Mouse (Mus musculus) cortical plate, adult 2 months (tissue): ENCODE measurements at regions not wholly inside any gene's neighbourhood (a gene's known extent, or its start where the extent isn't known, plus 50 kb on each side); places are given as distances from the start of the nearest gene placed in this dataset.

ENCODE experiments used
- H3K27ac ChIP-seq: fragments of 200-500 bp; 2 replicates; pipeline ENCODE4 v1.5.1; 2012; ENCODE audit warnings: low read length, control low read depth, inconsistent platforms; ENCODE audit not compliant: insufficient read depth
- H3K4me1 ChIP-seq: fragments of 200-500 bp; 2 replicates; pipeline ENCODE4 v1.6.1; 2011; ENCODE audit warnings: low read length; ENCODE audit not compliant: control insufficient read depth, insufficient read depth
- H3K4me3 ChIP-seq: fragments of 200-500 bp; 2 replicates; pipeline ENCODE4 v1.5.1; 2011; ENCODE audit warnings: mild to moderate bottlenecking, low read length, control low read depth; ENCODE audit not compliant: insufficient read depth
- CTCF ChIP-seq: fragments of 200-500 bp; IDR thresholded peaks from 2 replicates; pipeline ENCODE4 v1.5.1; 2011; ENCODE audit warnings: mild to moderate bottlenecking, control low read depth, low read length; ENCODE audit not compliant: insufficient read depth; ENCODE audit errors: extremely low read depth
- POLR2A ChIP-seq: fragments of 200-500 bp; IDR thresholded peaks from 2 replicates; pipeline ENCODE4 v1.6.1; 2011; ENCODE audit warnings: mild to moderate bottlenecking, low read length, control low read depth; ENCODE audit not compliant: insufficient read depth; ENCODE audit errors: extremely low read depth

DNA sequence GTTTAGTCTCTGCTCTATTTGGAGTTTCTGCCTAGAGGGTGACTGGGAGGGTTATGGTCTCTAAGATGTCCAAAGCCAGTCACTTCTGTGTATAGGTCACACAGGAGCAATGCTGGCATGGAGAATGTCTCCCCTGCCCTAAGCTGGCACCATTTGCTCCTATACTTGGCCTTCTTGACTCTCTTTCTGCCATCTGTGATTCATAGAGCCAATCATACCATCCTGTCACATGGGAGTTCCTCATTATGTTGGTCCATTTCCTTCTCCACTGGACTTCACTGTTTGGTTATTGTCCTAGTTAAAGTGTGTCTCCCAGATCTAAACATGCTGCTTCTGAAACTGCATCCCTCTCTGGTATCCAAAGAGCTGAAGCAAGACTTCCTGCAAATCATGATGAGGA, 407.3 kb downstream of the Tns1 start:
- H3K4me1 ChIP-seq = no peaks in the 10 kb centered on the region
- H3K27ac ChIP-seq = no peak overlapping the region
- no peak overlapping the region for H3K4me3 ChIP-seq
- TF ChIP-seq CTCF (no peak), POLR2A (no peak)

DNA sequence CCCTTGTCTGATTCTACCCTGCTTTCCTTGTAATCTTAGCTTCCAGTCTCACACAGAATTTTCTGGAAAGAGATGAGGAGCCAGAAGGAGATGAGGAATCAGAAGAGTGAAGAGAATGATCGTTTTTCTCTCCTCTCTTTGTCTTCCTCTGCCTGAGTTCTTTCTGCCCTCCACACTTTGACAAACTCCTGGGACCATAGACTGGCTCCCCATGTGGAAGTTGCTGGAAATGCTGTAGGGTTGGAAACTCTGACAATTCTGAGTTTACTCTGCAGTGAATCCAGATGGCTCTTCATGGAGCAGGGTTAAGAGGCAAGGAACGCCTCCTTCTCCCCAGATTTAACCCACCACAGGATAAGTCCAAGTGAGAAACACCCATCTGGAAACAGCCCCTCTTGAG, 408.7 kb downstream of the Tns1 start:
- Histone ChIP-seq H3K27ac (no peak overlapping the region), H3K4me3 (no peak overlapping the region), H3K4me1 (no peaks in the 10 kb centered on the region)
- TF ChIP-seq POLR2A (no peak), CTCF (no peak)

DNA sequence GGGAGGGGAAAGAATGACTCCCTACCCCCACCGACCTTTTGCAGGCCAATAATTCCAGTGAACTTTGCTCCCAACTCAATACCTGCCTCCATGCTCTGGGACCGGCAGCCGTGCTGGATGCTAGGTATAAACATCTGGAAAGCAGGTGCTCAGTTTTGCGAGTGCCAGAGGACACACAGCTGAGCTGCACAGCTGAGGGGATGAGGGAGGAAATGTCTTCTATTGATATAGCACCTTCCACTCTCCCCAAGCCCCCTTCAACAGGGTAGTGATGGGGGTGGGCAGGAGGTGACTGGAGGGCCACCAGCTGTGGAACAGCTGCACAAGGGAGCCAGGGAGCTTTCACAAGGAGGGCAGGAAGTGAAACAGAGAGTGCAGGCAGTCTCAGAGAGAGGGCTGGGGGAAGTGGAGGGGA, 421.8 kb downstream of the Tns1 start:
- H3K27ac ChIP-seq = no peak overlapping the region
- TF ChIP-seq CTCF (no peak), POLR2A (no peak)

GRCm38 (mm10) chr1:73693537-73693936, 430.7 kb downstream of the Tns1 start:
- no peak overlapping the region for H3K27ac ChIP-seq
- no peak for TF ChIP-seq CTCF
- TF ChIP-seq POLR2A = no peak
- H3K4me1 ChIP-seq = no peaks in the 10 kb centered on the region
- no peak overlapping the region for H3K4me3 ChIP-seq

More for the DNA sequence above, 421.8 kb downstream of the Tns1 start:
- no peaks in the 10 kb centered on the region for H3K4me1 ChIP-seq
- no peak overlapping the region for H3K4me3 ChIP-seq

GRCm38 (mm10) chr1:73685734-73686133, 438.5 kb downstream of the Tns1 start:
- TF ChIP-seq POLR2A = no peak
- TF ChIP-seq CTCF = no peak
- Histone ChIP-seq H3K4me3 (no peak overlapping the region), H3K27ac (no peak overlapping the region), H3K4me1 (no peaks in the 10 kb centered on the region)

- H3K4me3 ChIP-seq = no peak overlapping the region
- H3K27ac ChIP-seq = no peak overlapping the region
- no peak for TF ChIP-seq POLR2A
- TF ChIP-seq CTCF = no peak
- no peaks in the 10 kb centered on the region for H3K4me1 ChIP-seq
These were observed 439.2 kb downstream of the Tns1 start for GRCm38 (mm10) chr1:73685066-73685465.

DNA sequence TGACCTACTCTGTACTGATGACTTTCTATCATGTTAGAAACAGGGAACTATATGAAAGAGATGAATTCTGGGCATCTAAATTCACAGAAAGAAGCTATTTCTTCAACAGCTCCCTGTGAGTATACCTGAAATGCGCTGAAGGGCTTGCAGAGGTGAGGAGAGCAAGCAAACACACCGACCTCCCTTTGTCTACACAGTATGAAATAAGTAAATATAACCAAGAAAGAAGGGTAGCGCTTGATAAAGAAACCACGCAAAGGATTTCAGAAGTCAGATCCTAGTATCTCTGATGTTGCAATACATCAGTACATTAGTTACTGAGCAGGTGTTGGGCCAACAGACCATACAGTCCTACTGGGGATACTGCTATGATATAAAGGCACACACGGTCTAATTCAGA, 440.1 kb downstream of the Tns1 start:
- no peak overlapping the region for H3K27ac ChIP-seq

GRCm38 (mm10) chr1:73683132-73683888, 440.9 kb downstream of the Tns1 start:
- TF ChIP-seq CTCF (no peak), POLR2A (no peak)
- H3K4me1 ChIP-seq = no peaks in the 10 kb centered on the region
- no peak overlapping the region for H3K4me3 ChIP-seq
- H3K27ac ChIP-seq = no peak overlapping the region

More for the DNA sequence above, 440.1 kb downstream of the Tns1 start:
- Histone ChIP-seq H3K4me1 (no peaks in the 10 kb centered on the region), H3K4me3 (no peak overlapping the region)
- TF ChIP-seq CTCF = no peak
- TF ChIP-seq POLR2A = no peak

DNA sequence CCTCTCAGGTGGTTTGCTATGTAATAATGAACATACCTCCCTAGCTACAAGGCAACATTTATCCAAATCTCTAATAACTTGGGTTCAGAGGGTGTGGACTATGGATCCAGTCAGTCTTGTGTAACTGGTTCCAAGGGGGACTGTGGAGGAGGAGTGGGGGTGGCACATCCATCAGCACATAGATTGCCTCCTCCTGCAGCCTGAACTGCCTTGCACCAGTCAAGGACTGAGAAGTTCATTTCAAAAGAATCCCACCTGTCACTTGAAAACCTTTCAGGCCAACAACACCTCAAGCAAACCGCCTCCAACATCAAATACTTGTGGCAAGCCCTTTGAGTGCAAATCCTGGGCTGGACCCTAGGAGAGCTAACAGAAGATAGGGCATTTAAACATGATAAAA, 442.6 kb downstream of the Tns1 start:
- no peak overlapping the region for H3K4me3 ChIP-seq
- TF ChIP-seq CTCF = no peak
- TF ChIP-seq POLR2A = no peak
- no peak overlapping the region for H3K27ac ChIP-seq
- H3K4me1 ChIP-seq = no peaks in the 10 kb centered on the region

- TF ChIP-seq POLR2A (no peak), CTCF (no peak)
- no peak overlapping the region for H3K4me3 ChIP-seq
- no peak overlapping the region for H3K27ac ChIP-seq
- H3K4me1 ChIP-seq = no peaks in the 10 kb centered on the region
These were observed 443.4 kb downstream of the Tns1 start for GRCm38 (mm10) chr1:73680829-73681228.
